Mouse (Mus musculus) olfactory bulb, adult 2 months (tissue): Measurements from ENCODE around the gene Platr17. TPM values are rescaled to one million over a fixed set of nuclear protein-coding genes. Genes with fewer than 3 reads are reported as not detected.
A peak's percentile ranks its signal among the peaks of the same experiment; 100 is the strongest.
"Not testable (repeated sequence)": the region's sequence is repeated elsewhere in the genome, so short reads cannot be mapped to it uniquely, and the experiment has no call there.

Experiments
- H3K27ac ChIP-seq: fragments of 200-500 bp; 2 replicates; pipeline ENCODE4 v1.5.1; 2012; ENCODE audit warnings: low read depth, low read length; ENCODE audit not compliant: insufficient read depth
- H3K4me1 ChIP-seq: fragments of 200-500 bp; 2 replicates; pipeline ENCODE4 v1.6.1; 2012; ENCODE audit warnings: low read length; ENCODE audit not compliant: control insufficient read depth, insufficient read depth
- H3K4me3 ChIP-seq: fragments of 200-500 bp; 2 replicates; pipeline ENCODE4 v1.5.1; 2012; ENCODE audit warnings: mild to moderate bottlenecking, low read depth, low read length, moderate library complexity; ENCODE audit not compliant: insufficient read depth
- CTCF ChIP-seq: fragments of 200-500 bp; IDR thresholded peaks from 2 replicates; pipeline ENCODE4 v1.5.1; 2012; ENCODE audit warnings: low read depth, mild to moderate bottlenecking, low read length, moderate library complexity; ENCODE audit not compliant: insufficient read depth
- POLR2A ChIP-seq: fragments of 200-500 bp; IDR thresholded peaks from 2 replicates; pipeline ENCODE4 v1.6.1; 2012; ENCODE audit warnings: mild to moderate bottlenecking, low read depth, low read length, moderate library complexity; ENCODE audit not compliant: insufficient read depth
- WGBS: fragments of 180-500 bp; shearing (Covaris S2); methylation state at CpG from one replicate; pipeline ENCODE4 v1.1.7; 2018; 5-methylcytosine and 5-hydroxymethylcytosine counted together
- polyA plus RNA-seq: library from polyadenylated mRNA; stranded (reverse); fragments of >200 nt; gene quantifications from 2 replicates; pipeline ENCODE4 v1.2.4, GENCODE M21; 2012; ENCODE audit warnings: low replicate concordance; ENCODE audit not compliant: missing spikeins, insufficient read depth, insufficient read length

The Platr17 gene
- polyA plus RNA-seq, 1 experiment, result not detected

DNA sequence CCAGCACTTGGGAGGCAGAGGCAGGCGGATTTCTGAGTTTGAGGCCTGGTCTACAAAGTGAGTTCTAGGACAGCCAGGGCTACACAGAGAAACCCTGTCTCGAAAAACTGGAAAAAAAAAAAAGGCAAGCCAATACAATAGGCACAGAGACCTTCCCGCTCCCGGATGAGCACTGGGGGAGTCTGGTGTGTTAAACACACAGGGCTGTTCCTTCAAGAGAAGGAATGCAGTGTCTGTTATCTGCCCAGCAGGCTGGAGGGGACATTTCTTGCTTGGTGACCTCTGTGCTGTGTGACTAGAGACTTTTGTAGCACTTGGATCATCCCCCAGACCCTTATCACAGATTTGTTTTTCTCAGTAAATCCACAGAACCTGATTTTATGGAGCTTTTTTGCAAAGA is 3.3 kb upstream of the Platr17 start:
- 73% methylated on average over 4 of the region's 4 CpGs for WGBS
- TF ChIP-seq POLR2A (no peak), CTCF (no peak)
- Histone ChIP-seq H3K4me1 (no peaks in the 10 kb centered on the region), H3K4me3 (no peak overlapping the region), H3K27ac (no peak overlapping the region)

DNA sequence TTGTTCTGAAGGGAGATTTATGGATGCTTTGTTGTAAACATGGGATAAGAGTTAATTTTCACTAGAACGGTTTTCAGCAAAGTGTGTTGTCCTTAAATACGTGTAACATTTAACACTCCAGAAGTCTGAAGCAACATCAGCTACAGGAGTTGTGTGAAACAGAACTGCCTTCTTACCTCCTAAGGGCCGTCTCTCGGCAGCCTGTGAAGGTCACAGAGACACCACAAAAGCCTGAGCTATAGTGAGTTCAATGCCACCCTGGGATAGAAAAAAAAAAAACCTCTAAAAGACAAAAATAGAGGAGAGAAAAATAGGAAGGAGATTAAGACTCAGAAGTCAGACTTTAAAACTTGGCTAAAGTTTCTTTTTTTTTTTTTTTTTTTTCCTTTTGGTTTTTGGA is 2.9 kb upstream of the Platr17 start:
- Histone ChIP-seq H3K27ac (no peak overlapping the region), H3K4me1 (no peaks in the 10 kb centered on the region), H3K4me3 (no peak overlapping the region)
- TF ChIP-seq CTCF (no peak), POLR2A (no peak)
- WGBS, result 69% methylated on average over 4 of the region's 4 CpGs

DNA sequence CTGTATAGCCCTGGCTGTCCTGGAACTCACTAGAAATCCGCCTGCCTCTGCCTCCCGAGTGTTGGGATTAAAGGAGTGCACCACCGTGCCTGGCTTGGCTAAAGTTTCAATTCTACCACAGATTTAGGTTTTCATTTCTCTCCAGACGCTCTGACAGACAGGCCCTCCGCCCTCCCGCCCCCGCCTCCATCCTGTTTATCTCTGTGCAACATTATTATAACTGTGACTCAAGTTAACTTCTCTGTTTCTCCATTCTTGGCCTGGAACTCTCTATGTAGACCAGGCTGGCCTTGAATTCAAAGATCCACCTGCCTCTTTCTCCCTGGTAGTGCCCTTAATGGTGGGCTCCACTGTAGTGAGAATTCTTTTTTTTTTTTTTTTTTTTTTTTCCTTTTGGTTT is 2.4 kb upstream of the Platr17 start:
- H3K4me3 ChIP-seq, result no peak overlapping the region

DNA sequence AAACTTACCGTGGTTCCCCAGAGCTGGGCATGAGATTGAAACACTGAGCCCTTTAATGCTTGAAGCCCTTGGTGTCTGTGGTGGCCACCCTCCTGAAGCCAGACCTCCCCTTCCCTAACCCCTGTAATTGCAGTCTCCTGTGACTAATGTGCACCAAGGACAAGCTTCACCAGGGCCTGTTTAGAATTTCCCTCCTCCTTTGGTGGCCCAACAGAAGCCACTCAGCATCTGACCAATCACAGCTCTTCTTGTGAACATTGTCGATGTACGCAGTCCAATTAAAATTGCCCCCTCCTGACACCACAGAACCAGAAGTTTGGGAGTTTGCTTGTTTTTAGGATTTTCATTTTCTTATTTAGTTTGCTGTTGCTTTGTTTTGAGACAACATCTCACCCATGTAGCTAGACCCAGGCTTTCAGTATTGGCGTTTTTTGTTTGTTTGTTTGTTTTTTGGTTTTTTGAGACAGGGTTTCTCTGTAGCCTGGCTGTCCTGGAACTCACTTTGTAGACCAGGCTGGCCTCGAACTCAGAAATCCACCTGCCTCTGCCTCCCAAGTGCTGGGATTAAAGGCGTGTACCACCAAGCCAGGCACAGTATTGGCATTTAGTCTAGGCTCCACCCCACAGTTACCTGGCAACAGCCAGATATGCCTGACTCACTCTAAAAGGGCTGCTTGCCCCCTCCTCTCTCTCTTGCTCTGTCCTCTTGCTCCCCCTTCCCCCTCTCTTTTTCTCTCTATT is 854 bp upstream of the Platr17 start:
- not testable (repeated sequence) for H3K4me3 ChIP-seq, H3K27ac ChIP-seq, H3K4me1 ChIP-seq
- 65% methylated on average over 6 of the region's 6 CpGs for WGBS

More for the DNA sequence above, 2.4 kb upstream of the Platr17 start:
- Histone ChIP-seq H3K27ac (no peak overlapping the region), H3K4me1 (no peaks in the 10 kb centered on the region)
- WGBS, result 75% methylated on average over 7 of the region's 7 CpGs
- TF ChIP-seq CTCF, result no peak
- no peak for TF ChIP-seq POLR2A

DNA sequence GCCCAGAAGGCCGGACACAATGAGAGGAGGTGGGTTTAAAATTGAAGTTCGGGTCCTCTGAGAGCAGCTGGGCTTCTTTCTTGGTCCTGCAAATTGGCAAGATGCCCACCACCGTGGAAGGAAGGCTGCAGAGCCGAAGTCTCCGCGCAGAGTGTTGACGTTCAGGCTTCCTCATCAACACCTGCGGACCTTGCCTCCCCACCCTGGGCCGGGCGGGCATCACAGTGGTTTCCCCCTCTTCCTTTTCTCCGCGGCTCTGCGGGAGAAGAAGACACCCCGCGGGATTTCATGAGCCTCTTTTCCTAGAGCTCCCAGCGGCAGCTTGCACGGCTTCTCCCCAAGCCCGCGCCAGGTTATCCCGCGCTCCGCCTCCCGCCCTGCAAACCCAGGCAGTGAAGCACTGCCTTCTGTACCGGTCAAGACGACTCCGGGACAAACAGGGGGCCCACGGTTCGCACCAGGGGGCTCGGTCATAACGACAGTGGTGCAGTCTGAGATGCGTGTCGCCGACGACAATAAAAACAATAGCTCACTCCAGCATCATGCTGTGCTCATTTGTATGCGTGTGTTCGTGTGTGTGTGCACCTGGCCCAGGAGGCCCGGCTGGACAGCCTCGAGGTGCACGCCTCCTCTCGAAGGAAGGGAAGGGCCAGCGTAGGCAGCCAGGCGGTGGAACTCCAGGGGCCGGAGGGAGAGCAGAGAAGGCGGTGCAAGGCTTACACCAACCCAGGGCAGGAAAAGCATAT is 3.6 kb downstream of the Platr17 start:
- Histone ChIP-seq H3K4me1 (peaks cover 15% of the 10 kb centered on the region), H3K4me3 (peak overlapping the region; percentile 54), H3K27ac (peak overlapping the region; percentile 22)
- under 1% methylated on average over 44 of the region's 44 CpGs for WGBS
- no peak for TF ChIP-seq CTCF
- no peak for TF ChIP-seq POLR2A

DNA sequence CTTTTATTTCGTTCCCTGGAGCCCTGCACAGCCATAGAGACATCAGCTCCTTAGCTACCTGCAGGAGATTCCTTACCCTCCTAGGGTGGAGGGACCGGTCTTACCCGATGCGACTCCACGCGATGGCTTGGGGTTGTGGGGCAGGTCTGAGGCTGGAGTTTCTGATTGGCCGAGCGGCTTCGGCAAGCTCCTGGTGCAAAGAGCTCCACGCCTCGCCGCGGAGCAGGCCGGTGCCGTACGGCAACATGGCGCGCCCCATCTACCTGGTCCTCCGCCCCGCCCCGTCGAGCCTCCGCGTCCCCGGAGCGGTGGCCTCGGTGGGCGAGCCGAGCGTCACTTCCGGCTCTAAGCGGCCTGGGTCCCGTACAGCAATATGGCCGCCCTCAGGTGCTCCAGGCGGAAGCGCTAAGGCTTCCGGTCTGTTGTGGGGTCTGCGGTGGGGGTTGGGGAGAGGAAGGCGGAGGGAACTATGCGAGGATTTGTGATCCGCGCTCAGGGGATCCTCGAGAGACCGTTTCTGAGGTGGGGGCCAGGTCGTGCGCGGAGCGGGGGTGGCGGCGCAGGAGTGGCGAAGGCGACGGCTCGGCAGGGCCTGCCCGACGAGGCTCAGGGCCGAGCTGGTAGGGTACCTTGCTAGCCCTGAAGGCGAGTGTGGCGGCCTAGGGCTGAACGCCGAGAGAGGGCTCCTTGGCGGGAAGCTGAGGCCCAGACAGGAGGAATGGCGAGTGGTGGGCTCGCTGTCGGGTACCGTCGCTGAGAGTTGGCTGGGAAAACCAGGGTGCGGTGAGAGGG is 4.3 kb downstream of the Platr17 start, which contains the start of gene Daxx:
TSS of gene Daxx (plus strand) at position 338 of the 792 bp plus-strand sequence.
- TF ChIP-seq POLR2A (peak; percentile 55; the same call in 1 of the 2 replicates), CTCF (no peak)
- H3K27ac ChIP-seq, result peak within 1 kb of the TSS; percentile 74
- WGBS, result 1% methylated on average over 68 of the region's 68 CpGs
- H3K4me1 ChIP-seq, result peaks cover 15% of the 10 kb centered on the region
- peak within 1 kb of the TSS; percentile 92 for H3K4me3 ChIP-seq

DNA sequence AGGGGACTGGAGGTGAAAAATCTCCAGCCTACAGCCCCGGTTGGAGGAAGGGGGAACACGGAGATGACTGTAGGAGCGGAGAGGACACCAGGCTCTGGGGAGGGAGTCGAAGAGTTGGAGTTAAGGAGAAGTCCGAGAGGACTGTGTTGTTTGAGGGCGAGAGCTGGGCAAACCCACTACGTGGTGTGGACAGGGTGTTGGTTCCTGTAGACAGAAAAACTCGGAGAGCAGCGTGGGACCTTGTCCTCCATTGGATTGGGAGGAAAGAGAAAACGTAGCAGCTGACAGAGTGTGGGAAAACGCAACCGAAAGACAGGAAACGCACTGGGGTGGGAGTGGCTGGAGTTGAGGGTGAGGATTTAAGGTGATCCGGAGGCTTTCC is 4.9 kb downstream of the Platr17 start:
- TF ChIP-seq CTCF (no peak), POLR2A (no peak)
- WGBS, result under 1% methylated on average over 14 of the region's 14 CpGs
- Histone ChIP-seq H3K27ac (peak overlapping the region; percentile 74), H3K4me3 (peak overlapping the region; percentile 92), H3K4me1 (peaks cover 15% of the 10 kb centered on the region)

DNA sequence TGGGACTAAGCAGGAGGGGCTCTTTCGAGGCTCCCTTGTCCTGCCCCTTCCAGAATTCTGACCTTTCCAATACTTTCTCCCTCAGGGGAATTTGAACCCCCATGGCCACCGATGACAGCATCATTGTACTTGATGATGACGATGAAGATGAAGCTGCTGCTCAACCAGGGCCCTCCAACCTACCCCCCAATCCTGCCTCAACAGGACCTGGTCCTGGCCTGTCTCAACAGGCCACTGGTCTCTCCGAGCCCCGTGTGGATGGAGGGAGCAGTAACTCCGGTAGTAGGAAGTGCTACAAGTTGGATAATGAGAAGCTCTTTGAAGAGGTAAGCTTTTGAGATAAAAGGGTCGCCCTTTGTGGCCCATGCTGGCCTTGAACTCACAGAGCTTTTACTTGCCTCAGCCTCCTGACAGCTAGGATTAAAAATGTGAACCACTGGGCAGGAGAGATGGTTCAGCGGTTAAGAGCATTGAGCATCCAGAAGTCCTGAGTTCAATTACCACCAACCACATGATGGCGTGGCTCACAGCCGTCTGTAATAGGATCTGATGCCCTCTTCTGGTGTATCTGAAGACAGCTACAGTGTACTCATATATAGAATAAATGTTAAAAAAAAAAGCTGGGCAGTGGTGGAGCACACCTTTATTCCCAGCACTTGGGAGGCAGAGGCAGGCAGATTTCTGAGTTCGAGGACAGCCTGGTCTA is 5.6 kb downstream of the Platr17 start:
- TF ChIP-seq POLR2A (no peak), CTCF (no peak)
- 41% methylated on average over 11 of the region's 11 CpGs for WGBS
- peaks cover 19% of the 10 kb centered on the region for H3K4me1 ChIP-seq
- H3K27ac ChIP-seq, result no peak overlapping the region
- peak overlapping the region; percentile 92 for H3K4me3 ChIP-seq
